12 mouse cellular contexts compared by ENCODE assay signal in the genomic region with DNA sequence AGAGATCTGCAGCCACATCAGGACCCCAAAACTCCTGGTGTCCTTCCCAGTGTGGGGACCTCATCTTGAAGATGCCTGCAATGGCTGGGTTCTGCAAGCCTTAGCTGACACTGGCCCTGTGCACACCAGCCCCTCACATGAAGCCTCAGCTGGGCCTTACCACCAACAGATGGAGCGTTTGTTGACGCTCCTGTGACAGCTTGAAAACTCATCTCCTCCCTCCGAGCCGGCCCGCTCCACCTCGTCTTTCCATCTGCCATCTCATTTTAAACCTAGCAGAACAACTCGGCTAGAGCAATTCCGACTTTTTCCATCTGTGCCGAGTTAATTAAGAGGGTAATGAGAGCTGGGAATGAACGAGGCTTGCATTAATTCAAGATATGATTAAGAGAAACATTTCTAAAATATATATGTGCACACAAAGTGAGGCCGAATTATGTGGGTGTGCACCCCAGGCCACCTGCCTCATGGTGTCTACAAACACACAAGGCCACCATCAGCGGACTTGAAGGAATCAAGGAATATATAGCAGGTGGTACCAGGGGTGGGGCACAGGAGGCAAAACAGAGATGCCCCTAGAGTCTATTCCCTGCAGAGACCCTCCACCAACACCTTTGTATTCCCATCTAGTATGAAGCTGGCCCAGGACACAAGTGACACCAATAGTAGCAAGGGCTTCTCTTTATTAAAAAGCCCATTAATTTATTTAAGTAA.
DNase-seq lines count a peak whose midpoint lies in the region; ATAC-seq and TF ChIP-seq lines count a peak whose summit lies in the region.
"Had no signal": no experiment of that assay in that cellular context is flagged by ENCODE, and none has a peak within 500 bp of the region (broad histone marks: within the 10 kb centered on the region; RNA-seq: fewer than 3 reads in every experiment).

No protein-coding gene starts in this region.

- H3K36me3 ChIP-seq in midbrain, postnatal 0 days (ENCODE audit: insufficient read depth, low read length): no peaks in the 10 kb centered on the region
- H3K36me3 ChIP-seq in midbrain, embryonic 13.5 days: no peaks in the 10 kb centered on the region
- no peaks in the 10 kb centered on the region for H3K36me3 ChIP-seq in hindbrain, embryonic 13.5 days
- H3K36me3 ChIP-seq: neural tube, embryonic 12.5 days; stomach, embryonic 15.5 days had no signal

- TF ChIP-seq CTCF in midbrain, postnatal 0 days (IDR thresholded peaks at IDR 0.05): no peak
- no peak for TF ChIP-seq CTCF in left cerebral cortex, adult 2 months (IDR thresholded peaks at IDR 0.05)

- H3K4me2 ChIP-seq in midbrain, postnatal 0 days (ENCODE audit: low read depth, low read length, poor library complexity, severe bottlenecking): no peak overlapping the region
- H3K4me2 ChIP-seq in midbrain, embryonic 13.5 days (replicated peaks): no peak overlapping the region
- H3K4me2 ChIP-seq in hindbrain, embryonic 13.5 days: no peak overlapping the region
- H3K4me2 ChIP-seq: neural tube, embryonic 12.5 days; stomach, embryonic 15.5 days had no signal

- H3K4me1 ChIP-seq in midbrain, postnatal 0 days (ENCODE audit: insufficient read depth, low read length): no peaks in the 10 kb centered on the region
- H3K4me1 ChIP-seq in midbrain, embryonic 13.5 days (replicated peaks): no peaks in the 10 kb centered on the region
- H3K4me1 ChIP-seq in hindbrain, embryonic 13.5 days (replicated peaks): no peaks in the 10 kb centered on the region
- H3K4me1 ChIP-seq: neural tube, embryonic 12.5 days; stomach, embryonic 15.5 days had no signal

- H3K9ac ChIP-seq in midbrain, postnatal 0 days (replicated peaks; ENCODE audit: low read length, poor library complexity, severe bottlenecking): no peak overlapping the region
- H3K9ac ChIP-seq in midbrain, embryonic 13.5 days (replicated peaks): no peak overlapping the region
- H3K9ac ChIP-seq in hindbrain, embryonic 13.5 days: no peak overlapping the region
- H3K9ac ChIP-seq: neural tube, embryonic 12.5 days; stomach, embryonic 15.5 days had no signal

- no peak overlapping the region for H3K27ac ChIP-seq in midbrain, postnatal 0 days (ENCODE audit: low read depth, low read length)
- no peak overlapping the region for H3K27ac ChIP-seq in midbrain, embryonic 13.5 days
- H3K27ac ChIP-seq in hindbrain, embryonic 13.5 days: no peak overlapping the region
- H3K27ac ChIP-seq in left cerebral cortex, adult 2 months: no peak overlapping the region
- H3K27ac ChIP-seq: neural tube, embryonic 12.5 days; stomach, embryonic 15.5 days had no signal

- H3K9me3 ChIP-seq in midbrain, postnatal 0 days (ENCODE audit: low read length): no peaks in the 10 kb centered on the region
- no peaks in the 10 kb centered on the region for H3K9me3 ChIP-seq in midbrain, embryonic 13.5 days
- H3K9me3 ChIP-seq in hindbrain, embryonic 13.5 days: no peaks in the 10 kb centered on the region
- H3K9me3 ChIP-seq: neural tube, embryonic 12.5 days; stomach, embryonic 15.5 days had no signal

- intact Hi-C loops in left cerebral cortex, adult 2 months (cut with DNase I): loop anchor here (1.0 kb wide), 1 partner anchor 173 kb away; no protein-coding TSS in a partner anchor

- peak; percentile 61 for DNase-seq in midbrain, postnatal 0 days (ENCODE audit: low spot score)
- peak; percentile 47 to 62 for DNase-seq in left cerebral cortex, adult 2 months (ENCODE audit: extremely low spot score in 1 of 2, low spot score in 2 of 2)
- DNase-seq in T-cell, adult 2 months (ENCODE audit: low spot score): no peak
- DNase-seq in urinary bladder, postnatal 25 days (ENCODE audit: low spot score): no peak
- no peak for DNase-seq in gastrocnemius, adult 8-10 months (ENCODE audit: low spot score in 2 of 2)
- DNase-seq: heart, postnatal 10 days had no signal

- ATAC-seq in midbrain, postnatal 0 days (ENCODE audit: low FRiP score): no peak
- no peak for ATAC-seq in midbrain, embryonic 13.5 days
- ATAC-seq in hindbrain, embryonic 13.5 days (ENCODE audit: low FRiP score): peak; percentile 77
- no peak for ATAC-seq in monocyte, adult 5-6 weeks (replicated peaks; ENCODE audit: insufficient number of reproducible peaks, low FRiP score, low TSS enrichment, poor library complexity, severe bottlenecking)

- H3K4me3 ChIP-seq in midbrain, postnatal 0 days (ENCODE audit: low read depth, low read length): no peak overlapping the region
- no peak overlapping the region for H3K4me3 ChIP-seq in midbrain, embryonic 13.5 days (replicated peaks)
- H3K4me3 ChIP-seq in hindbrain, embryonic 13.5 days: no peak overlapping the region
- H3K4me3 ChIP-seq in left cerebral cortex, adult 2 months: no peak overlapping the region
- H3K4me3 ChIP-seq: erythroblast, embryonic 14.5 days; neural tube, embryonic 12.5 days; stomach, embryonic 15.5 days had no signal

- 88% methylated on average over 12 of the region's 12 CpGs for WGBS in midbrain, postnatal 0 days
- WGBS in midbrain, embryonic 13.5 days: 91% methylated on average over 12 of the region's 12 CpGs
- 75% methylated on average over 12 of the region's 12 CpGs for WGBS in hindbrain, embryonic 13.5 days

- H3K27me3 ChIP-seq in midbrain, postnatal 0 days (ENCODE audit: insufficient read depth, low read length): no peaks in the 10 kb centered on the region
- H3K27me3 ChIP-seq in midbrain, embryonic 13.5 days: no peaks in the 10 kb centered on the region
- H3K27me3 ChIP-seq in hindbrain, embryonic 13.5 days: no peaks in the 10 kb centered on the region
- H3K27me3 ChIP-seq: neural tube, embryonic 12.5 days; stomach, embryonic 15.5 days had no signal

Comparison
In these comparisons a context has a peak if more than half of its experiments do, and no peak if none do; other contexts are left out.
1. DNase-seq: peak in midbrain, postnatal 0 days (single experiment) and left cerebral cortex, adult 2 months (2 of 2); none in T-cell, adult 2 months (single experiment), urinary bladder, postnatal 25 days (single experiment) and gastrocnemius, adult 8-10 months (0 of 2).